Mouse (Mus musculus): Measurements from ENCODE around the gene Iqcg.
A peak's percentile ranks its signal among the peaks of the same experiment; 100 is the strongest.
"Not testable (repeated sequence)": the region's sequence is repeated elsewhere in the genome, so short reads cannot be mapped to it uniquely, and the experiment has no call there.

The Iqcg gene

DNA sequence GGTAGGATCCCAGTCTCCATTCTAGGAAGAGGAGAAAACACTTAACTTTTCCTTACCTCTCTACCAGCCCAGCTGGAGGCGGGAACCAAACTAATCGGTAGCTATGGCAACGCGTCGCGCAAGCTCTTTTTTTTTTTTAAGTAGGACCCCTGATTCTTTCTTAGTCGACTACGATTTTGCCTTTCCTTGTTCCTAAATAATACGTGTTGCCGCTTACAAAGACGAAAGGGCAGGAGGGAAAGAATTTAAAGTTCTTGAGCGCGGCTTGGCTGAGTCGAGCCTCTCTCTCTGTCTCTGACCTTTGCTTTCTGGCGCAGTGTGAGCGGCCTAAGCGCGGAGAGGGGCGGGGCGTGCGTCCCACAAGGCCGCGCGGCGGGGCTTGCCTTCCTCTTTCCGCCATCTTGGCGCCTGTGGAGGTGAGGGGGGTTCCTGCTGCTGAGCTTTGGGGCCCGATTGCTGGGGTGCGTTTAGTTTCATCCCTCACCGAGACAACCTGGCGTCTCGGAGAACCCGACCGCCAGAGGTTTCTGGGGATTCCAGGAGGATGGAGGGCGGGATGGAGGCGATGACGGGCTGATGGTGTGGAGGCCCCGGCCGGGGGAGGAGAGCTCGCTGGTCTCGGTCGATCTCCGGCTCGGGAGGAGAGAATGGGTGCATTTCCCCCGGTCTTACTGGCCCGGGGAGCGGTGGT is at the start of gene Iqcg, which contains the start of gene Rpl35a:
Iqcg (minus strand) TSS at position 124 of the 691 bp plus-strand sequence.
Rpl35a (plus strand) TSS at position 359 of the 691 bp plus-strand sequence.
- peak; percentile 91 for DNase-seq (ENCODE audit: low read depth, low spot score)

DNA sequence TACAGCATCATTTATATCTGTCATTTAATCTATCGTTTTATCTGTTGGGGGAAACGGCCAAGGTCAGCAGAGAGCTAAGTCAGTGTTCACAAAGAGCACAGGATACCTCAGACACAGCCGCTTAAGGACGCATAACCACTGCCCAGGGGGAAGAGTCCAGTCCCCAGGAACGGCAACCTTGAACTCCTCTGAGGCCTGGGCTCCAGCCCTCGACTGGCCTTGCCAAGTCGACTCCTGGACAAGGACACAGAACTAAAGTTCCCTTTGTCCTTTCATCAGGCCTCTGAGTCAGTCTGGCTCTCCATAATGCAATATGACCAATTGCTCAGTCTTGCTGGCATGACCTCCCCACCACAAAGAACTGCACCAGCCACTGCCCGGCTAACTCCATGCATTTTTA is 29.6 kb upstream of the Iqcg start:
- no peak for DNase-seq (ENCODE audit: low read depth, low spot score)

DNA sequence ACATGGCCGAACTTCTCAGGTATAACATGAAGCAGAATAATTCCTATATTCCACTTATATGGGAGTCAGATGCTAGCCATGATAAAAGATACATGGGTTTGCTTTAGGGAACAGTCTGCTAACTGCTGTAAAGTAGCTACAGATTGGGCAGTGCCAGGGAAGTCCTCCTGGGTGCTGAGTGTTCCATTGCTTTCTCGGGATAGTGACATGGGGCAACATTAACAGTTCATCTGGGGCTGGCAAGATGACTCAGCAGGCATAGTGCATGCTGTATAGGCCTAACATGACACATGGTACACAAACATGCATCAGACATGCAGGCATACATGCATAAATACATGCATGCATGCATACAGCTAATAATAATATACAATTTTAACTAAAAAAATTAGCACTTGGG is 28.0 kb upstream of the Iqcg start:
- no peak for DNase-seq (ENCODE audit: low read depth, low spot score)

DNA sequence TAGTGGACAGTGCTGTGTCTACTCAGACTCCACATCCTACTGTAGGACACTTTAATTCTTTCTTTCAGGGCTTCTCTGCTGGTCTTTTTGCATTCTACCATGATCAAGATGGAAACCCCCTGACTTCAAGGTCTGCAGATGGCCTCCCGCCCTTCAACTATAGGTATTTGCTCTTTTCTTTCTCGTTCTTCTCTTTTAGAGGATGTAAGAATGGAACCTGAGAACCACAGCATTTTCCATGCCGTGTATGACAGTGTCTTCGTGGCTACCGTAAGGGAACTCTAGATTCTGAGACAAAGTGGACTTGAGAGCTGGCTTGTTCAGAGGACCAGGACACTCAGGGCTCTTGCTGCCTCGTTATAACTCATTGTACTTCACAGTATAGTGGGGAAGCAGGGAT is 26.9 kb upstream of the Iqcg start:
- no peak for DNase-seq (ENCODE audit: low read depth, low spot score)

DNA sequence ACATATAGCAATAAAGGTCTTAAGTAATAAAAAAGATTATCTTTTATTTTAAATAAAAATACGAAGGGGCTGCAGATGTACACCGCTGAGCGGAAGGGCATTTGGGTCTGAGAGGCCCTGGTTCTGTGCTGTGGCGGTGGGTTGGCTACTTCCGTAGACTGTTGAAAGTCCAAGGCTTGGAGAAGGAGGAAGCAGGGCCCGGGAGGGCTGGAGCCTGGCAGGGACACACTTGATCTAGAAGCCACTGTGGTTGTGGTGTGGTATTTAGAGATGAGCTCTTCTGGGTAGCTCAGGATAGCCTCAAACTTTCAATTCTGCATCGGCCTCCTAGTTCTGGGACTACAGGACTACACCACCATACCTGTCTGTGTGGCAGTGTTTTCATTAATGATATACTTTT is 24.0 kb upstream of the Iqcg start:
- DNase-seq (ENCODE audit: low read depth, low spot score) = no peak

DNA sequence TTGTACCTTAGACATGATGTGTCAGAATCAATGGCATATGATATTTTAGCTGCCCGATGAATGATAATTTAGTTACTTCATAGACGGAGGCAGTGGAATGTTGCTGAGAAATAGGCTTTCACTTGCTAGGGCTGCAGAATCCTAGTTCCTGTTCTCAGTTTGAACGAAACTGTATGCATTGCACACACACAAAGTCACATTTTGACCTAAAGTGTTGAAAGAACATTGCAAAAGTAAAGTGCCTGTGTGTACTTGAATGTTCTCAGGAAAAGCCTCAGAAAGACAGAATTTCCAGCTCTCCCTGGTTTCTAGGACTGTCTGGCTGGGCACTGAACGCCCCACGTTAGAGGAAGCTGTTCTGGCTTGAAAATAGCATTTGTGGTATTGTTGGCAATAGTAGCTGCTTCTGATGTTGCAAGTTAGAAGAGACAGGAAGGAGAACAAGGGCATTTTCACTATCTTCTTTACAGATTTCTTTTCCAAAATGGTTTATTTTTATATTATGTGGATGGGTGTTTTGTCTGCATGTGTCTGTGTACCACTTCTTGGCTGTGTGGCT is 21.1 kb upstream of the Iqcg start:
- peak; percentile 15 for DNase-seq (ENCODE audit: low read depth, low spot score)

DNA sequence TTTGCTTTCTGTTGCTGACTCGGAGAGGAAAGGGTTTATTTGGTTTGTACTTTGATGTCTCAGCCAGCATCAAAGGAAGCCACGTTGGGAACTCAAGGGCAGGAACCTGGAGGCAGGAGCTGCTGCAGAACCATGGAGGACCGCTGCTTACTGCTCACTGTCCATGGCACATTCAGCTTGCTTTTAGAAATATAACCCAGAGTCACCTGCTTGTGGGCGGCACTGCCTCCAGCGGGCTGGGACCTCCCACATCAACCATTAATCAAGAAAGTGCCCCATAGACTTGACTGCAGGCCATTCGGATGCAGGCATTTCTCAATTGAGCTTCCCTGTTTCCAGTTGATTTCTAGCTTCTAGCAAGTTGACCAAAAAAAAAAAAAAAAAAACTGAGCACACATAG is 20.1 kb upstream of the Iqcg start:
- DNase-seq (ENCODE audit: low read depth, low spot score) = no peak

DNA sequence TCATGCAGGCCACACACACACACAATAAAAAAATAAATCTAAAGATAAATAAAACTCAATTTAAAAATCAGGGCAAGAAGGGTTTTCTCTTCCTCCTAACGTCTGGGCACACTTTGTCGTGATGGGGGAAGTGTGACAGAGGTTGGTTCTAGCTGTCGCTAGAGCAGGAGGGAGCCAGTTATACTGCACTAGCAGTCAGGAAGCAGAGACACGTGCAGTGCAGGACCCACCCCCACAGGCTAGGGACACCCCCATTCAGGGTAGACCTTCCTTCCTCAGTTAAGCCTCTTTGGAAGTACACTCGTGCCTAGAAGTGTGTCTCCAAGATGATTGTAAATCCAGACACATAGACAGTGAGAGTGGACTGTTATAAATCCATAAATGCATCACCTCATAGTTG is 18.9 kb upstream of the Iqcg start:
- no peak for DNase-seq (ENCODE audit: low read depth, low spot score)

DNA sequence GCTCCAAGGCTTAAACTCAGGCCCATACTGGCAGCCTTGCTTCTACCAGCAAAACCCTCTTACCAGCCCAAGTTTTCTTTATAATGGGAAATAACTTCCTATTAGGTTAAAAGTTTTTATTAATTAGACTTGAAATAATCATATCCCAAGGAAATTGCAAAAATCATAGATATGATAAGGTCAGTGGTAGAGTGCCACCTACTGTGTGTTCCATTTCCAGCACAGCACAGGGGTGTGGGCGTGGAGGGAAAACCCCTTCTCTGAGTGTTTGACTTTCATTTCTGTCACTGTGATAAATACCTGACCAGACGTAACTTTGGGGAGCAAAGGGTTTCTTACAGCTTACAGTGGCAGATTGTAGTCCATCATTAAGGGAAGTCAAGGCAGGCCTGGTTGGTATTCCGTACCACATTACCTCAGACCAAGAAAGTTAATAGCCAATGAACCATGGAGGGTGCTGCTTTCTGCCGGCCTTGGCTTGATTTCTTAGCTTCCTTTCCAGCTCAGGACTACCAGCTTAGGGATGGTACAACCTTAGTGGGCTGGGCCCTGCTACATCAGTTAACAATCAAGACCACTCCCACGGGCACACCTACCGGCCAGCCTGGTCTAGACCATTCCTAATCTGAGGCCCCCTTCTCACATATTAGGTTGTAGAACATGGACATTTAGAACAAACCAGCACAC is 17.0 kb upstream of the Iqcg start:
- no peak for DNase-seq (ENCODE audit: low read depth, low spot score)

DNA sequence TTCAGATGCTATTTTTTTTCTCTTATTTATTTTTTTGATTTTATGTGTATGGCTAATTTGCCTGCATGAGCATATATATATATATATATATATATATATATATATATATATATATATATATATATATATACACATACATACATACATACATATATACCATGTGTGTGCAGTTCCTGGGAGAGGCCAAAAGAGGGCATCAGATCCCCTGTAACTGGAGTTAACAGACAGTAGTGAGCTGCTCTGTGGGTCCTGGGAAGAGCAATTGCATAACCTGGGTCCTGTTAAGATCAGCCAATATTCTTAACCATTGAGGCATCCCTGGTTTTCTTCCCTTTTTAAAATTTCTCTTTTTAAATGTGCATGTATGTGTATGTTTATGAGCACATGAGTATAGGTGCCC is 14.9 kb upstream of the Iqcg start:
- DNase-seq (ENCODE audit: low read depth, low spot score) = no peak

DNA sequence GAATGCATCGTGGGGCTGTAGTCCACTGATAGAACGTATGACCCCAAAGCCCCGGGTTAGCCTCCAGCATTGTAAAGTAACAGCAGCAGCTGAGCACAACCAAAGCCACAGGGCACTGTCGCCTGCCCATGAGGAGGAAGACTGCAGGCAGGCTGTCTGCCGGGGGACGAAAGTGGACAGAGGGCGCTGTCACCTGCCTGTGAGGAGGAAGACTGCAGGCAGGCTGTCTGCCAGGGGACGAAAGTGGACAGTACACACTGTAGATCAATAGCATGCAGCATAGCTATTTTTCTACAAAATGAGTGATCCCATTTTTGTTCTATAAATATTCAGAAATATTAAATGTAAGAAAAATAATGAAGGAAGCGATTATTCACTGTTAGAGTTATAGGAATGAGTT is 8.6 kb upstream of the Iqcg start:
- DNase-seq (ENCODE audit: low read depth, low spot score) = no peak

DNA sequence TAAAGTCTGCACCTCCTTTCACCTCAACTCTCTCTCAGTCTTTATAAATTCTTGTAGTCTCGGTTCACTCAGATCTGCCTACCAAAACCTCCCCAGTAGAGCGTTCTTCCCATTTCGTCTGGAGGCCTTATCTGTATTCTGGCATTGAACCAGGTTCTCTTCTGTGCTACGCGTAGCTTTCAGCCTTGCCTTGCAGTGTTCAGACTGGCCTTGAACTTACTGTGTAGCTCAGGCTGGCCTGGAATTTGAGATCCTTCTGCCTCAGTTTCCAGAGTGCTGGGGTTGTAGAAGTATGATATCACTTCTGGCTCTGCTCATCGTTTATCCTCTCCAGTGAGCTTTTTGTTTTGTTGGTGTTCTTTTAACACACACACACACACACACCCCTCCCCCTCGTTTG is 7.2 kb upstream of the Iqcg start:
- no peak for DNase-seq (ENCODE audit: low read depth, low spot score)

DNA sequence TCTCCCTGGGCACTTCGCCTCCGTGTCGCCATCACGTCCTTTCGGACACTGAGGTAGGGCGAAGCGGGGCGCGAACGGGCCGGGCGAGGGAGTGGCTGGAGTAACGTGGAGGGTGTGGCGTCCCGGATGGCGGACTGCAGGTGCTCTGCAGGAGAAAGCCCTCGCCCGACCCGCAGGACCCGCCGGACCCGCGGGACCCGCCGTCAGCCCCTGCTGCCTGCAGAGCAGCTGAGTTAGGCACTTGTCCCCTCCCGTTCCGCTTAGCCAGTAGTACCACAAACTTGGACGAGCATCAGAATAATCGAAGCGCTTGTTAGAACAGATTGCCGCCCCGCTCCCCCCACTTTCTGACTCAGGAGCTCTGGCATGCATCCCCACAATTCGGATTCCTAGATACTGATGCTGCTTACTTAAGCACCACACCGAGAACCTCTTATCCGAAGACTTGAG is 6.7 kb upstream of the Iqcg start:
- DNase-seq (ENCODE audit: low read depth, low spot score) = peak; percentile 63

DNA sequence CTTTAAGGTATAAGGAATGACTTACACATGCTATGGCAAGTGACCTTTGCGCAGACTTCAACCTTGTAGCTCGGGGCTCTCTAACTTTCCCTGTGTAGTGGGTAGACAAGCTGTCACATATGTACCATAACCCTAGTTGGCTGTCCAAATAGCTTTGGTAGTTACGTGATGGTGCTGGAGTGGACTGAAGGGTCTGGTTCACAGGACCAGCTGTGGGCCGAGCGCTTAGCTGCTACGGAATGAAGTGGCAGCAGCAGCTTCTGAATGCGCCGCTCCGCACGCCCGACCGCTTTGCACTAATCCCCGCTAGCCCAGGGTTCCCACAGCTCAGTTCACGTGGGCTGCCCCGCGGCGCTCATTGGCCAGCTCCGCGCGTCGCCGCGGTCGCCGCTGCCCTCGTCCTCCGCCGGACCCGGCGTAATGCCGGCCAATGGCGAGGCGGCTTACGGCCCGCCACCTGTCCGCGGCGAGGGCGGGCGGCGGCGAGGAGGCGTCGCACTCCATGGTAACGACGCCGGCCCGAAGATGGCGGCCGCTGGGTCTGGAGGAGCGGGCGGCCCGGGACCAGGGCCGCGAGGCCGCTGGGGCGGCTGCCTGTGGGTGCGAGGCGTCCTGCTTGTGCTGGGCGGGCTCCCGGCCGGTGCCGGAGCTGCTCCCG is 6.1 kb upstream of the Iqcg start, which contains the start of gene Lmln:
Lmln (plus strand) TSS at position 498 of the 658 bp plus-strand sequence.
- DNase-seq (ENCODE audit: low read depth, low spot score) = peak; percentile 86

DNA sequence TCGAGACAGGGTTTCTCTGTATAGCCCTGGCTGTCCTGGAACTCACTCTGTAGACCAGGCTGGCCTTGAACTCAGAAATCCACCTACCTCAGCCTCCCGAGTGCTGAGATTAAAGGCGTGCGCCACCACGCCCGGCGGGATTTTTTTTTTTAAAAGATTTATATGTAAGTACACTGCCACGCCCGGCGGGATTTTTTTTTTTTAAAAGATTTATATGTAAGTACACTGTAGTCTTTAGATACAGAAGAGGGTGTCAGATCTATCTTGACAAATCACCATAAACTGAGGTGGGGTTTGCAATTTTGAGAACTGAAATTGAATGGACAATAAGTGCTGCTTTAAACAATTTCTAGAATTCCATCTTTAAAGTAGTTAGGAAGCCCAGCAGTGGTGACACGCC is 5.4 kb upstream of the Iqcg start:
- DNase-seq (ENCODE audit: low read depth, low spot score) = no peak

DNA sequence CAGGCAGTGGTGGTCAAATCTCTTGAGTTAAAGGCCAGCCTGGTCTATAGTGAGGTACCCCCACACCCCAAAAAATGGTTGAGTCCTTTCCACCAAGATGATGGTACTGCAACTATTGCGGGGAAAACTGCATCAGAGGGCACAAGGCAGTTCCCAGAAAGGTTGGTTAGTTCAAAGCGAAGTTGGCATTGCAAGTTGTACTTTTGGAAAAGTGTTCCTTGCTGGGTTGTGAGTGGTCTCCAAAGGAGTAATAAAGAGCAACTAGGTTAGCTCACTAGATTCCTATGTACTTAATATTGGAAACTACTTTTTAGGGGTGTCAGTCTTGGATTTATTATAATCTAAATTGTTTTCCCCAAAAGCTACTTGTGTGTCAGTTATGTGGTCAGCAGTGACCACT is 4.9 kb upstream of the Iqcg start:
- DNase-seq (ENCODE audit: low read depth, low spot score) = no peak

DNA sequence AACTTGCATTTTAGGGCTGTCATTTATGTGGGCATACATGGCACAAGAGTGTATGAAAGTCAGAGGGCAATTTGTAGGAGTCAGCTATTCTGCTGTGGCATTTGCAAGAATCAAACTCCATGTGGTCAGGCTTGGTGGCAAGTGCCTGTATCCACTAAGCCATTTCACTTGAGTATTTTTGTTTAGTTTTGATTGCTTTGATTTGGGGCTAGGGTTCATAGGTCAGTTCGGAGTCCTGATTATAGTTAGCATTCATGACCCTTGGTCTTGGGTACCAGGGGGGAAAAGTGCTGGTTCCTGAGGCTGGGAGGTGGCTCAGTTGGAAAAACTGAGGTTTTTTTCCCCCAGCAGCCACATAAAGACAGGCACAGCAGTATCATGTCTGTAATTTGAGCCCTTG is 3.5 kb upstream of the Iqcg start:
- no peak for DNase-seq (ENCODE audit: low read depth, low spot score)

DNA sequence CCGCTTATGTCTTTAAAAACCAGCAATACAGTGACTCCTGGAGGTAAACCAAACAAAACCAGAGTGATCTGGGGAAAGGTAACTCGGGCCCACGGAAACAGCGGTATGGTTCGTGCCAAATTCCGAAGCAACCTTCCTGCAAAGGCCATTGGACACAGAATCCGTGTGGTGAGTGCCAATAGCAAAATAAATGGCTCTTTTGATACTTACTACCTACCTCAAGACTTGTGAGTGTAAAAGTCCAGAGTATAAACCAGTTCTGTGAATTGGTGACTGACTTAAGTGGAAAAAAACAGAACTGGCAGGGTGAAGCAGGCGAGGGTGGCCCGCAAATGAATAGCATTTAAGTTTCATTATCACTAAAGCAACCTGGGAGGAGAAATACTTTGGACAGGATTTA is 2.6 kb upstream of the Iqcg start:
- DNase-seq (ENCODE audit: low read depth, low spot score) = not testable (repeated sequence)

DNA sequence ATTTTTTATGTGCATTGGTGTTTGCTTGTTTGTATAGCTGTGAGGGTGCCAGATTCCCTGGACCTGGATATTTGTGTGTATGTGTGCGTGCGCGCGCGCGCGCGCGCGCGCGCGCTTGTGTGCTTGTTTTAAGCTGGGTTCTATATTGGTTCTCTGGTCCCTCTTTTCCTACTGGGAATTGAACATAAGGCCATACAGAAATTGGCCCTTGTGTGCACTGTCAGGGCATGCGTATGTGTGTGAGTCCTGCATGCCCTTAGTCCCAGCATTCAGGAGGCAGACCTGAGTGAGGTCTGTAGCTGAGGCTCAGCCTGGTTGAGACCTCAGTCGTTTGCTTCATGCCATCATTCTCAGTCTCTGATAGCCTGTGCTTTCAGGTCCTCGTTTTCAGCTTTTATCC is 2.0 kb upstream of the Iqcg start:
- no peak for DNase-seq (ENCODE audit: low read depth, low spot score)

DNA sequence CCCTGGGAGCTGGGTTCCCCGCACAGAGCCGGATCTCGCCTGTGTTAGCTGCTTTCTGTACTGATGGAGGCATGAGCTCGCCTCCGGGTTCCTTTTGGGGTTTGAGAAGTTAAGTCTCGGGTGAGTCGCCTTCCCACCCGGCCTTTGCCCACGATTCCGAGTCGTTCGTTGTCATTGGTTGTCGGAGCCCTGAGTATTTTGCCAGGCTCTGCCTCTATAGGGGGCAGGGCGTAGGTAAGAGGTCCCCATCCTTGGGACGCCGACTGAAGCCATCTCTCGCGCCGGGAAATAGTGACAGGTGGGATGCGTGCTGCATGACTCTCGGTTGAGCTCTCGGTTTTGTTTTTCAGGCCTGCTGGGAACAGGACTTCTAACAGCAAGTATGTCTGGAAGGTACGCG is 768 bp upstream of the Iqcg start:
- peak; percentile 9 for DNase-seq (ENCODE audit: low read depth, low spot score)

DNA sequence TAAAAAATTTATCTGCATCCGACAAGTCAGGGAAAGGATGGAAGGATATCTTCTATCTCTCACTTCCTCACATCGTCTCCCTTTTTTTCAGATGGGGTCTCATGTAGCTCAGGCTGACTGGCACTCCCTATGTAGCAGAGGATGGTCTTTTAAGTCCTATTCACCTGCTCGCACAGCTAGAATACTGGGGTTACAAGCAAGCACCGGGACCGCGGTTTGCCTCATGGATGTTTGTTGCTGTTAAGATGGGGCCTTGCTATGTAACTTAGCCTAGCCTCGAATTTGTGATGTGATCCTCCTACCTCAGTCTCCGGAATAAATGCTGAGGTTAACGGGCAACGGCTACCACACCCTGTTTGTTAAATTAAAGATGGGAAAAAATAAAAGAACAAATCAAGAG is 363 bp downstream of the Iqcg start:
- no peak for DNase-seq (ENCODE audit: low read depth, low spot score)

DNA sequence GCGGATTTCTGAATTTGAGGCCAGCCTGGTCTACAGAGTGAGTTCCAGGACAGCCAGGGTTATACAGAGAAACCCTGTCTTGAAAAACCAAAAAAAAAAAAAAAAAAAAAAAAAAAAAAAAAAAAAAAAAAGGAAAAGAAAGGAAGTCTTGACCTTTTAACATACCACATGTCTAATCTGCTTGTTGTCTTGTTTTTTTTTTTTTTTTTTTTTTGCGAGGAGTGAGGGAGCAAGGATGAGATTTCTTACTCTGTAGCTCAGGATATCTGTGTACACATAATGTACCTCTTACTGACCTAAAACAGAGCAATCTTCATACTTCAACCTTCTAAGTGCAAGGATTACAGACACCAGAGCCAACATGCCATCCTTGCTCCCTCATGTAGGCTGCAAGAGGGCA is 1.1 kb downstream of the Iqcg start:
- not testable (repeated sequence) for DNase-seq (ENCODE audit: low read depth, low spot score)

Measured in telencephalon, adult 2 months (tissue).